Mouse (Mus musculus) kidney, adult 2 months (tissue): Measurements from ENCODE around the gene Iqsec1.

Experiments used
- CTCF ChIP-seq: fragments of 200-500 bp; conservative IDR thresholded peaks from 2 replicates; pipeline ENCODE4 v1.5.1; 2011; ENCODE audit warnings: low read depth, mild to moderate bottlenecking, control low read depth, low read length, moderate library complexity, mixed read lengths; ENCODE audit not compliant: insufficient read depth, insufficient read length
- POLR2A ChIP-seq: fragments of 200-500 bp; IDR thresholded peaks from one replicate; pipeline ENCODE4 v1.6.1; 2011; ENCODE audit warnings: low read depth, low read length, control low read depth

DNA sequence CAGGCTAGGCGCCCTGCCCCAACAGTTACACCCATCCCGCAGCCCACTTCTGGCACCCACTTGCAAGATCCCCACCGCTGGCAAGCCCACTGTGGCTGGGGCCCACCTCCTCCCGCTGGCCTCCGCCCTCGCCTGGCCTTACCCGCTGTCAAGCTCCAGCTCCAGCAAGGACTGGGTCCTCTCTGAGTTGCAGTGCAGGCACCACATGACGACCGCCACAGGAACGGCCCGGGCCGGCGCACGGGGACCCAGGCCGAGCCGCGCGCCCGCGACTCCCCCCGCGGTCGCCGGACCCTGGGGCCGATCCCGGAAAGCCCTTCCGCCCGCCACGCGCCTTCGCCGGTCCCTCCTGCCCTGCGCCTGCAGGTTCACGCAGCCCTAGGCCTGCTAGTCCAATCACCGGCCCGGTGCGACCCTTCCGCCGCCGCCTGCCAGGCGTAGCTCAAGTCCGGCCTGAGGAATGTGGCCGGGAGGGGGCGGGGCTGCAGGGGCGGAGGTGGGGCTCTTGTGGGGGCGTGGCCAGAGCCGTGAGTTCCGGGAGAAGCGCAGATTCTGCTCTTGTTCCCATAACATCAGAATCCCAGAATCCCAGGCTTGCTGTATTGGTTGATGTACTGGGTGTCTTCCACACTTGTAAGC is 272.3 kb downstream of the Iqsec1 start:
- TF ChIP-seq CTCF (no peak), POLR2A (no peak)
